Mouse (Mus musculus): ENCODE data around the gene Pank3. TPM values are rescaled to one million over a fixed set of nuclear protein-coding genes. Genes with fewer than 3 reads are reported as not detected.

Pank3 gene
- total and polyA plus RNA-seq, 3 experiments = 12.0 to 20.7 (median 19.6) TPM

DNA sequence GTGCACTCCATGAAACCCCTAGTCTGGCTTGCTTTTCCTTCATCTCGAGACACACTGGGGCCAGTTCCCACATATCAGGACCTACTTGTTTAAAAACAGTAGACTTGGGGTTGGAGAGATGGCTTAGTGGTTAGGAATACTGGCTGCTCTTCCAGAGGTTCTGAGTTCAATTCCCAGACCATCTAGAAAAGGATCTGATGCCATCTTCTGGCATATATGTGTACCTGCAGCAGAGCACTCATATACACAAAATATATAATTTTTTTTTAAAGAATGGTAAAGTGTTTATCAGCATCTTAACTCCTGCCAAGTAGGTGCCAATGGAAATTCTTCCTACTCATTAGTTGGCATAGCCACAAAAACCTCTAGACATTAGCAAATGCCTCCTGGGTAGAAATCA is 41.1 kb upstream of the Pank3 start:
- Histone ChIP-seq H3K4me3 (ENCODE audit: control insufficient read depth in 1 of 2, insufficient read depth in 1 of 2, low read depth in 2 of 2, low read length in 2 of 2) (no peak overlapping the region), H3K27ac (ENCODE audit: control insufficient read depth, low read depth, low read length) (no peak overlapping the region), H3K4me1 (ENCODE audit: control insufficient read depth in 1 of 2, insufficient read depth in 2 of 2, low read length in 2 of 2) (no peaks in the 10 kb centered on the region), H3K36me3 (ENCODE audit: control insufficient read depth in 1 of 2, insufficient read depth in 2 of 2, low read length in 2 of 2) (no peaks in the 10 kb centered on the region), H3K9me3 (replicated peaks; ENCODE audit: insufficient read depth, low read length) (no peaks in the 10 kb centered on the region), H3K27me3 (ENCODE audit: control insufficient read depth in 1 of 2, insufficient read depth in 2 of 2, low read length in 2 of 2) (no peaks in the 10 kb centered on the region), H3K79me2 (ENCODE audit: control insufficient read depth, insufficient read depth, low read length, poor library complexity) (no peaks in the 10 kb centered on the region), H3K9ac (ENCODE audit: control insufficient read depth, low read depth, low read length, poor library complexity, severe bottlenecking) (no peak overlapping the region)
- TF ChIP-seq RAD21 (IDR thresholded peaks at IDR 0.05; ENCODE audit: low read depth, low read length) = peak; percentile 42
- TF ChIP-seq TAL1 (IDR thresholded peaks at IDR 0.05; ENCODE audit: low read length) = no peak
- TF ChIP-seq ZMIZ1 (IDR thresholded peaks at IDR 0.05; ENCODE audit: low read depth, low read length) = no peak
- peak in 1 of 3 experiments; percentile 31; a peak in 2 of 6 replicates for TF ChIP-seq CTCF (IDR thresholded peaks at IDR 0.05 in 2 of 3, conservative IDR thresholded peaks at IDR 0.05 in 1 of 3; ENCODE audit: control insufficient read depth in 1 of 3, insufficient read depth in 1 of 3, low read depth in 2 of 3, low read length in 3 of 3, poor library complexity in 1 of 3, severe bottlenecking in 1 of 3)
- TF ChIP-seq POLR2AphosphoS5 (IDR thresholded peaks at IDR 0.05; ENCODE audit: borderline replicate concordance, low read depth, low read length) = no peak
- TF ChIP-seq MEF2A (IDR thresholded peaks at IDR 0.05; ENCODE audit: extremely low read depth, insufficient replicate concordance, low read depth, low read length, poor library complexity, severe bottlenecking) = no peak
- TF ChIP-seq CHD2 (IDR thresholded peaks at IDR 0.05; ENCODE audit: low read length) = no peak
- TF ChIP-seq ZC3H11A (IDR thresholded peaks at IDR 0.05; ENCODE audit: low read depth, low read length) = no peak
- peak; percentile 27; the same call in 1 of the 2 replicates for TF ChIP-seq SMC3 (IDR thresholded peaks at IDR 0.05; ENCODE audit: low read depth, low read length)
- TF ChIP-seq MAX (IDR thresholded peaks at IDR 0.05; ENCODE audit: low read length) = no peak
- no peak for TF ChIP-seq MXI1 (IDR thresholded peaks at IDR 0.05; ENCODE audit: low read depth, low read length)
- TF ChIP-seq GABPA (IDR thresholded peaks at IDR 0.05; ENCODE audit: low read depth, low read length) = no peak
- no peak for TF ChIP-seq EP300 (IDR thresholded peaks at IDR 0.05; ENCODE audit: low read depth in 1 of 2, low read length in 2 of 2)
- no peak for TF ChIP-seq MAFK (IDR thresholded peaks at IDR 0.05; ENCODE audit: borderline replicate concordance, low read depth, low read length)
- TF ChIP-seq UBTF (IDR thresholded peaks at IDR 0.05; ENCODE audit: borderline replicate concordance, insufficient read depth, low read depth, low read length) = no peak
- no peak for TF ChIP-seq NELFE (IDR thresholded peaks at IDR 0.05; ENCODE audit: low read depth, low read length)
- TF ChIP-seq MYB (IDR thresholded peaks at IDR 0.05; ENCODE audit: low read depth, low read length) = no peak
- no peak for TF ChIP-seq ZKSCAN1 (IDR thresholded peaks at IDR 0.05; ENCODE audit: low read depth, low read length)
- no peak for TF ChIP-seq JUND (IDR thresholded peaks at IDR 0.05; ENCODE audit: low read depth, low read length)
- no peak for TF ChIP-seq HCFC1 (IDR thresholded peaks at IDR 0.05; ENCODE audit: low read depth, low read length)
- no peak for TF ChIP-seq POLR2A (IDR thresholded peaks at IDR 0.05; ENCODE audit: control insufficient read depth in 1 of 2, insufficient read depth in 1 of 2, low read depth in 1 of 2, low read length in 2 of 2, poor library complexity in 1 of 2)
- no peak for TF ChIP-seq RCOR1 (IDR thresholded peaks at IDR 0.05; ENCODE audit: low read depth, low read length)
- no peak for DNase-seq (ENCODE audit: low read depth, low spot score)

GRCm38 (mm10) chr11:35729186-35729585 is 40.1 kb upstream of the Pank3 start:
- Histone ChIP-seq H3K4me3 (ENCODE audit: control insufficient read depth in 1 of 2, insufficient read depth in 1 of 2, low read depth in 2 of 2, low read length in 2 of 2) (no peak overlapping the region), H3K27ac (ENCODE audit: control insufficient read depth, low read depth, low read length) (no peak overlapping the region), H3K4me1 (ENCODE audit: control insufficient read depth in 1 of 2, insufficient read depth in 2 of 2, low read length in 2 of 2) (no peaks in the 10 kb centered on the region), H3K9me3 (replicated peaks; ENCODE audit: insufficient read depth, low read length) (no peaks in the 10 kb centered on the region), H3K9ac (ENCODE audit: control insufficient read depth, low read depth, low read length, poor library complexity, severe bottlenecking) (no peak overlapping the region), H3K36me3 (ENCODE audit: control insufficient read depth in 1 of 2, insufficient read depth in 2 of 2, low read length in 2 of 2) (no peaks in the 10 kb centered on the region), H3K79me2 (ENCODE audit: control insufficient read depth, insufficient read depth, low read length, poor library complexity) (no peaks in the 10 kb centered on the region), H3K27me3 (ENCODE audit: control insufficient read depth in 1 of 2, insufficient read depth in 2 of 2, low read length in 2 of 2) (peaks cover 0 to under 1% of the 10 kb centered on the region in 2 experiments; a peak in 1 of 4 replicates)
- no peak for DNase-seq (ENCODE audit: low read depth, low spot score)
- no peak for TF ChIP-seq SMC3 (IDR thresholded peaks at IDR 0.05; ENCODE audit: low read depth, low read length)
- TF ChIP-seq POLR2AphosphoS2 (IDR thresholded peaks at IDR 0.05; ENCODE audit: low read length) = no peak
- no peak for TF ChIP-seq ETS1 (IDR thresholded peaks at IDR 0.05; ENCODE audit: low read depth, low read length)
- no peak for TF ChIP-seq HCFC1 (IDR thresholded peaks at IDR 0.05; ENCODE audit: low read depth, low read length)
- TF ChIP-seq USF1 (IDR thresholded peaks at IDR 0.05; ENCODE audit: low read depth, low read length) = no peak
- no peak for TF ChIP-seq ELF1 (IDR thresholded peaks at IDR 0.05; ENCODE audit: low read depth, low read length)
- TF ChIP-seq ZNF384 (IDR thresholded peaks at IDR 0.05; ENCODE audit: low read depth, low read length) = no peak
- TF ChIP-seq POLR2A (IDR thresholded peaks at IDR 0.05; ENCODE audit: control insufficient read depth in 1 of 2, insufficient read depth in 1 of 2, low read depth in 1 of 2, low read length in 2 of 2, poor library complexity in 1 of 2) = no peak
- TF ChIP-seq NRF1 (IDR thresholded peaks at IDR 0.05; ENCODE audit: insufficient read depth, low read depth, low read length, poor library complexity, severe bottlenecking) = no peak
- TF ChIP-seq ZMIZ1 (IDR thresholded peaks at IDR 0.05; ENCODE audit: low read depth, low read length) = no peak
- no peak for TF ChIP-seq CHD2 (IDR thresholded peaks at IDR 0.05; ENCODE audit: low read length)
- TF ChIP-seq CTCF (IDR thresholded peaks at IDR 0.05 in 2 of 3, conservative IDR thresholded peaks at IDR 0.05 in 1 of 3; ENCODE audit: control insufficient read depth in 1 of 3, insufficient read depth in 1 of 3, low read depth in 2 of 3, low read length in 3 of 3, poor library complexity in 1 of 3, severe bottlenecking in 1 of 3) = no peak
- TF ChIP-seq MAFK (IDR thresholded peaks at IDR 0.05; ENCODE audit: borderline replicate concordance, low read depth, low read length) = no peak
- TF ChIP-seq MXI1 (IDR thresholded peaks at IDR 0.05; ENCODE audit: low read depth, low read length) = no peak
- TF ChIP-seq EP300 (IDR thresholded peaks at IDR 0.05; ENCODE audit: low read depth in 1 of 2, low read length in 2 of 2) = no peak
- TF ChIP-seq MEF2A (IDR thresholded peaks at IDR 0.05; ENCODE audit: extremely low read depth, insufficient replicate concordance, low read depth, low read length, poor library complexity, severe bottlenecking) = no peak
- no peak for TF ChIP-seq UBTF (IDR thresholded peaks at IDR 0.05; ENCODE audit: borderline replicate concordance, insufficient read depth, low read depth, low read length)
